Mouse (Mus musculus) cortical plate, adult 2 months (tissue): ENCODE results near the gene Megf9.

ENCODE experiments used
- CTCF ChIP-seq: fragments of 200-500 bp; IDR thresholded peaks from 2 replicates; pipeline ENCODE4 v1.5.1; 2011; ENCODE audit warnings: mild to moderate bottlenecking, control low read depth, low read length; ENCODE audit not compliant: insufficient read depth; ENCODE audit errors: extremely low read depth
- POLR2A ChIP-seq: fragments of 200-500 bp; IDR thresholded peaks from 2 replicates; pipeline ENCODE4 v1.6.1; 2011; ENCODE audit warnings: mild to moderate bottlenecking, low read length, control low read depth; ENCODE audit not compliant: insufficient read depth; ENCODE audit errors: extremely low read depth

DNA sequence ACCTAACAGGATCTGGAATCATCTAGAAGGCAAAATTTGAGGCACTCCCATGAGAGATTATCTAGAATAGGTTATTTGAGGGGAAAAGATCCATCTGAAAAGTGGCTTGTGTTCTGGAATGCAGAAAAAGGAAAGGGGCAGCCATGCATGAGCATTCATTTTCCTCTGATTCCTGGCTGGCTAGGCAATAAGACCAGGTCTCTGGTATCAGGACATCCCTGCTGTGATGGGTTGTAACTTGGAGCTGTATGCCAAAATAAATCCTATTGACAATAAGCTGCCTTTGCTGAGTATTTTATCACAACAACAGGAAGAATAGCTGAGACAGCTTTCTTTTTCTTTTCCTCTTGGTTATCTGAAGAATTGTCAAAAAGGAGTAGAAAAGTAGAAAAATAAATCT is 73.4 kb downstream of the Megf9 start:
- no peak for TF ChIP-seq CTCF
- TF ChIP-seq POLR2A: no peak
